Mouse (Mus musculus): ENCODE data around the gene Ttll6. TPM values are rescaled to one million over a fixed set of nuclear protein-coding genes. Genes with fewer than 3 reads are reported as not detected.

The Ttll6 gene
- total and polyA plus RNA-seq, 2 experiments from 2014 or later = 0.16 to 0.39 TPM

DNA sequence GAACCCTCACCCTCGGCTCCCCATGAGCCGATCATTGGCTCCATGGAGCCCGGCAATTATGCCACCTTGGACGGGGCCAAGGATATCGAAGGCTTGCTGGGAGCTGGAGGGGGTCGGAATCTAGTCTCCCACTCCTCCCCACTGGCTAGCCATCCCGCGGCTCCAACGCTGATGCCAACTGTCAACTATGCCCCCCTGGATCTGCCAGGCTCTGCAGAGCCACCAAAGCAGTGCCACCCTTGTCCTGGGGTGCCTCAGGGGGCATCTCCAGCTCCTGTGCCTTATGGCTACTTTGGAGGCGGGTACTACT, 60.8 kb downstream of the Ttll6 start:
- ATAC-seq (ENCODE audit: low FRiP score) (no peak), DNase-seq (ENCODE audit: low spot score) (no peak)
- no peak overlapping the region; the same call in 1 of the 2 replicates for H3K4me3 ChIP-seq (ENCODE audit: low read depth, low read length)
- WGBS = 3% methylated on average over 10 of the region's 10 CpGs
- H3K27me3 ChIP-seq (ENCODE audit: insufficient read depth, low read length) = peaks cover 92% of the 10 kb centered on the region
- H3K36me3 ChIP-seq (ENCODE audit: insufficient read depth, low read length) = no peaks in the 10 kb centered on the region
- no peaks in the 10 kb centered on the region; the same call in 1 of the 2 replicates for H3K4me1 ChIP-seq (ENCODE audit: insufficient read depth, low read length)
- H3K27ac ChIP-seq (ENCODE audit: low read depth, low read length) = no peak overlapping the region
- no peak overlapping the region for H3K9ac ChIP-seq (replicated peaks; ENCODE audit: low read length, poor library complexity, severe bottlenecking)
- no peaks in the 10 kb centered on the region for H3K9me3 ChIP-seq (ENCODE audit: low read length)
- H3K4me2 ChIP-seq (ENCODE audit: low read depth, low read length, poor library complexity, severe bottlenecking) = no peak overlapping the region
- TF ChIP-seq CTCF (IDR thresholded peaks at IDR 0.05) = no peak

DNA sequence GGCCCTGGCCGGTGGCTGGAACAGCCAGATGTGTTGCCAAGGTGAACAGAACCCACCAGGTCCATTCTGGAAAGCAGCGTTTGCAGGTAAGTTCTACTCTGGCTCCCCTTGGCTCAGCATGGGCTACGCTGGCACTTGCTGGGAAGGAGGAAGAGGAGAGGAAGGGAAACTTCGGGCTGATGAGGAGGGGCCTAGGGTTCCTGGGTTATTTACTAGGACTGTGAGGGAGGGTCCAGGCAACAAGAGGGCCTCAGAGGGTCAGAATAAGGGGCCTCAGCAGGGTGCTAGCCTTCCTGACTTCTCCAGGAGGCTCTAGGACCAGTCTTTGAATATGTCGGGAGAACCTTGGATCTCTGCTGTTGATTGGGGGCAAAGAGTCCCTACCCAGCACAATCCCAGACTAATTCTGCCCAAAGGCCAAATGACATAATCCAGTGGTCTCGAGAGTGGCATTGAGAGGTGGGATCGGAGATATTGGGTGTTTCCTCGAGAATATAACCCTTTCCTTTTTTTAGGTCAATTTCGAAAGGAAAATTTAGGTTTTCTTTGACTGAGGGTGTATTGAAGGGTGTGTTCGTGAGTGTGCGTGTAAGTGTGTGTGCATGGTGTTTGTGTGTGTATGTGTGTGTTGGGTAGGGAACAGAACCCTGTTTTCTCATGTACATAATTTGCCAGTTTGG, 61.5 kb downstream of the Ttll6 start:
- no peak for TF ChIP-seq CTCF (IDR thresholded peaks at IDR 0.05)
- WGBS = 9% methylated on average over 11 of the region's 11 CpGs
- Histone ChIP-seq H3K4me2 (ENCODE audit: low read depth, low read length, poor library complexity, severe bottlenecking) (no peak overlapping the region), H3K9me3 (ENCODE audit: low read length) (no peaks in the 10 kb centered on the region), H3K4me1 (ENCODE audit: insufficient read depth, low read length) (no peaks in the 10 kb centered on the region; the same call in 1 of the 2 replicates), H3K36me3 (ENCODE audit: insufficient read depth, low read length) (no peaks in the 10 kb centered on the region), H3K4me3 (ENCODE audit: low read depth, low read length) (no peak overlapping the region), H3K9ac (replicated peaks; ENCODE audit: low read length, poor library complexity, severe bottlenecking) (no peak overlapping the region), H3K27ac (ENCODE audit: low read depth, low read length) (no peak overlapping the region), H3K27me3 (ENCODE audit: insufficient read depth, low read length) (peaks cover 94% of the 10 kb centered on the region)
- DNase-seq (ENCODE audit: low spot score) = no peak
- no peak for ATAC-seq (ENCODE audit: low FRiP score)

DNA sequence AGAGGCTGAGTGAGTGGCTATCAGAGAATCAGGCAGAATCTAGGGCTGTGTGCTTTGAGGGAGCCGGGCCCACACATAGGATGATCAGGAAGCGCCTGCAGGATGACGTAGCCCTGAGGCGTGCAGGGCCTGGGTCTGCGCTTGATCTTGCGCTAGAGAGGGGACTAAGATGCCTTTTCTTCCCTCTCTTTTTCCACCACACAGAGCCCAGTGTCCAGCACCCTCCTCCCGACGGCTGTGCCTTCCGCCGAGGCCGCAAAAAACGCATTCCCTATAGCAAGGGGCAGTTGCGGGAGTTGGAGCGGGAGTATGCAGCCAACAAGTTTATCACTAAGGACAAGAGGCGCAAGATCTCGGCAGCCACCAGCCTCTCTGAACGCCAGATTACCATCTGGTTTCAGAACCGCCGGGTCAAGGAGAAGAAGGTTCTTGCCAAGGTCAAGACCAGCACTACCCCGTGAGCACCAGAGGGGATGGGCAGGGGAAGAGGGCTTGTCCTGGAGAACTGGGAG, 62.2 kb downstream of the Ttll6 start:
- Histone ChIP-seq H3K9ac (replicated peaks; ENCODE audit: low read length, poor library complexity, severe bottlenecking) (no peak overlapping the region), H3K9me3 (ENCODE audit: low read length) (no peaks in the 10 kb centered on the region), H3K4me3 (ENCODE audit: low read depth, low read length) (no peak overlapping the region), H3K4me1 (ENCODE audit: insufficient read depth, low read length) (no peaks in the 10 kb centered on the region; the same call in 1 of the 2 replicates), H3K27ac (ENCODE audit: low read depth, low read length) (no peak overlapping the region), H3K27me3 (ENCODE audit: insufficient read depth, low read length) (peaks cover 96% of the 10 kb centered on the region), H3K4me2 (ENCODE audit: low read depth, low read length, poor library complexity, severe bottlenecking) (no peak overlapping the region), H3K36me3 (ENCODE audit: insufficient read depth, low read length) (no peaks in the 10 kb centered on the region)
- 1% methylated on average over 20 of the region's 20 CpGs for WGBS
- no peak for ATAC-seq (ENCODE audit: low FRiP score)
- no peak for DNase-seq (ENCODE audit: low spot score)
- no peak for TF ChIP-seq CTCF (IDR thresholded peaks at IDR 0.05)

DNA sequence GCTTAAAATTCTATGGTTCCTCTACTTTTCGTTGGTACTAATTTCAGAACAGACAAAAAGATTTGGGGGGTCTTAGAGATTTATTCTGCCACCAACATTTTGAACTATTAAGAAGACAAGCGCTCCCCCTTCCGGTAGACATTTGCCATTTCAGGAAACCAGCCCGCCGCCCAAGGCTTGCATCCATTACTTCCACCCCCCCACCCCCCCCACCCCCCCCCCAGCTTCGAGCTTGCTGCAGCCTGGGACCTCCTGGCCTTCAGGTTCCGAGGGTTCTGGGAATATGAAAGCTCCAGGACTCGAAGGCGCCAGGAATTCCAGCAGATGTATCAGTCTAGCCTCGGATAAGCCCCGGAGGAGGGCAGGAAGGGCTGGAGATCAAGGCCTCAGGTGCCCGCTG, 65.1 kb downstream of the Ttll6 start:
- Histone ChIP-seq H3K9ac (replicated peaks; ENCODE audit: low read length, poor library complexity, severe bottlenecking) (no peak overlapping the region), H3K27me3 (ENCODE audit: insufficient read depth, low read length) (peaks cover 95% of the 10 kb centered on the region), H3K4me1 (ENCODE audit: insufficient read depth, low read length) (no peaks in the 10 kb centered on the region; the same call in 1 of the 2 replicates), H3K9me3 (ENCODE audit: low read length) (no peaks in the 10 kb centered on the region), H3K4me3 (ENCODE audit: low read depth, low read length) (no peak overlapping the region), H3K36me3 (ENCODE audit: insufficient read depth, low read length) (no peaks in the 10 kb centered on the region), H3K27ac (ENCODE audit: low read depth, low read length) (no peak overlapping the region), H3K4me2 (ENCODE audit: low read depth, low read length, poor library complexity, severe bottlenecking) (no peak overlapping the region)
- 3% methylated on average over 12 of the region's 12 CpGs for WGBS
- DNase-seq (ENCODE audit: low spot score) (peak; percentile 64), ATAC-seq (ENCODE audit: low FRiP score) (no peak)
- peak; percentile 49 for TF ChIP-seq CTCF (IDR thresholded peaks at IDR 0.05)

DNA sequence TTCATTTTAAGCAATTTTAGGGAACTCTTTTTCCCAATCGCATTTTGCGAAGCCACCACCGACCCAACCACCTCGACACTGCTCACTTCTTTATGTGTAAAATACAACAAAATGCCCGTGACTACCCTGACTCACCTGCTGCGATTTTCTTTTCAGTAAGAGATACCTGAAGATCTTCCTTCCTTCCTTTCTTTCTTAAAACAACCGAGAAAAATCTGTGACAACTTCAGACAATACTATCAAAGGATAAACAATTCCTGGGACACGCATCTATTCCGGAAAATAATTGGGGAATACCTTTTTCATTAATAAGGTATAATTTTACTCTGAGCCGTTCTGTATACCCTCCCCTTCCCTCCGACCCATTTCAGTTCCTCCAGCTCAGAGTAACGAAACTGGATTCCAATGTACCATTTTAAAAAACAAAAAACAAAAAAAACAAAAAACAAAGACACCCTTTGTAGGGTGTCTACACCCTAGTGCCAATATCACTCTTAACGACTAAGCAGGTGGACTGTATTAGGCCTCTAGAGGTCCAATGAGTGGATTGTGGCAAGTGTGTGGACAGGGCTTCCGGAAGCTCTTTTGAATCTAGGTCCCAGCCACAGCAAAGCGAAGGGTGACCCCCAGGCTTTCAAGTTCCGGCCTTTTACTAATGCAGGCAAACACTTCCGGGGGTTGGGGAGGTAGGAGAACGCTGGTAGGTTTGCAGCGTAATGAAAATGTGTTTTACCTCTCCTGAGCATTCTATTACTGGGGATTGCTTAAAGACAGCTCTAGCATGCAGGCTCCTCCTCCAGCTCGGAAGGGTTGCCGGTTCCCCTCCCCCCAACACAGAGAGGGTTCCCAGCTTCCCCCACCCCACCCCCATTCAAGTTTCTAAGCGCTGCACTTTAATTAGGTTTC, 65.8 kb downstream of the Ttll6 start:
- WGBS = 3% methylated on average over 22 of the region's 22 CpGs
- H3K9ac ChIP-seq (replicated peaks; ENCODE audit: low read length, poor library complexity, severe bottlenecking) = no peak overlapping the region
- ATAC-seq (ENCODE audit: low FRiP score) = no peak

DNA sequence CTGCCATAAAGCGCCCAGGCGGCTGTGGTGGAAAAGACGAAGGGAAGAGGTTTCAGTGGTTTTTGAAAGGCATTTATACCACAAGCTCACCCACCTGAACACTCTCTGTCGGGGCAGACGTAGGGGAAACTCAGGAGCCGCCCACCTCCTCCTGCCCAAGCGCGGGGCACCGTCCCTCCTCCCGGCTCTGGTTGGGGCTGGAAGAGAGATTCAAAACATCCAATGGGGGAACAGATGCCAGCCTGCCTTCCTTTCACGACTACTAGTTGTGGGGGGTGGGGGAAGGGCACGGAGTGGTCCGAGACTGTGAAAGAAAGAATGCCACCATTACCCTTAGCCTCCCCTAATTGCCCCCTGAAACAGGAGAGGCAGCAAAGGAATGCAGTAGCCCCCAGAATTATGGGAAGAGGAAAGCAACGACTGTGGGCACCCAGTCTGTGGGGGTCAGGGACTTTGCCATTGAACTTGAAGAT, 66.6 kb downstream of the Ttll6 start:
- no peak for ATAC-seq (ENCODE audit: low FRiP score)
- no peak for TF ChIP-seq CTCF (IDR thresholded peaks at IDR 0.05)

More for the DNA sequence above, 65.8 kb downstream of the Ttll6 start:
- Histone ChIP-seq H3K9me3 (ENCODE audit: low read length) (no peaks in the 10 kb centered on the region), H3K27me3 (ENCODE audit: insufficient read depth, low read length) (peaks cover 95% of the 10 kb centered on the region), H3K27ac (ENCODE audit: low read depth, low read length) (no peak overlapping the region), H3K36me3 (ENCODE audit: insufficient read depth, low read length) (no peaks in the 10 kb centered on the region), H3K4me3 (ENCODE audit: low read depth, low read length) (no peak overlapping the region), H3K4me2 (ENCODE audit: low read depth, low read length, poor library complexity, severe bottlenecking) (no peak overlapping the region), H3K4me1 (ENCODE audit: insufficient read depth, low read length) (no peaks in the 10 kb centered on the region)
- TF ChIP-seq CTCF (IDR thresholded peaks at IDR 0.05) = no peak
- no peak for DNase-seq (ENCODE audit: low spot score)

More for the DNA sequence above, 66.6 kb downstream of the Ttll6 start:
- Histone ChIP-seq H3K27ac (ENCODE audit: low read depth, low read length) (no peak overlapping the region), H3K9me3 (ENCODE audit: low read length) (no peaks in the 10 kb centered on the region), H3K4me1 (ENCODE audit: insufficient read depth, low read length) (no peaks in the 10 kb centered on the region), H3K4me3 (ENCODE audit: low read depth, low read length) (no peak overlapping the region), H3K27me3 (ENCODE audit: insufficient read depth, low read length) (peaks cover 95% of the 10 kb centered on the region), H3K4me2 (ENCODE audit: low read depth, low read length, poor library complexity, severe bottlenecking) (no peak overlapping the region), H3K36me3 (ENCODE audit: insufficient read depth, low read length) (no peaks in the 10 kb centered on the region), H3K9ac (replicated peaks; ENCODE audit: low read length, poor library complexity, severe bottlenecking) (no peak overlapping the region)
- no peak for DNase-seq (ENCODE audit: low spot score)
- 0% methylated on average over 14 of the region's 14 CpGs for WGBS

Data from midbrain, postnatal 0 days (tissue).